Mouse (Mus musculus): ENCODE results near the gene Pex14. TPM values are rescaled to one million over a fixed set of nuclear protein-coding genes. Genes with fewer than 3 reads are reported as not detected.
"Not testable (repeated sequence)": the region's sequence is repeated elsewhere in the genome, so short reads cannot be mapped to it uniquely, and the experiment has no call there.

The Pex14 gene
- polyA plus RNA-seq, 1 experiment from 2014 or later, result 49.2 TPM

GRCm38 (mm10) chr4:149131789-149132565 is 32.3 kb upstream of the Pex14 start:
- Histone ChIP-seq H3K9me3 (no peaks in the 10 kb centered on the region), H3K27ac (no peak overlapping the region), H3K4me1 (peaks cover 8% of the 10 kb centered on the region), H3K36me3 (replicated peaks) (peaks cover 44% of the 10 kb centered on the region), H3K4me2 (no peak overlapping the region), H3K27me3 (no peaks in the 10 kb centered on the region), H3K9ac (no peak overlapping the region), H3K4me3 (replicated peaks) (no peak overlapping the region)
- 91% methylated on average over 21 of the region's 21 CpGs for WGBS
- ATAC-seq (ENCODE audit: low FRiP score), result no peak

GRCm38 (mm10) chr4:149131021-149131752 is 31.5 kb upstream of the Pex14 start:
- ATAC-seq (ENCODE audit: low FRiP score), result no peak
- no peak overlapping the region for H3K27ac ChIP-seq
- no peaks in the 10 kb centered on the region for H3K9me3 ChIP-seq
- H3K4me3 ChIP-seq (replicated peaks), result no peak overlapping the region
- H3K9ac ChIP-seq, result no peak overlapping the region
- peaks cover 44% of the 10 kb centered on the region for H3K36me3 ChIP-seq (replicated peaks)
- WGBS, result 90% methylated on average over 23 of the region's 23 CpGs
- peaks cover under 1% of the 10 kb centered on the region; the same call in 1 of the 2 replicates for H3K4me1 ChIP-seq
- no peak overlapping the region for H3K4me2 ChIP-seq
- H3K27me3 ChIP-seq, result no peaks in the 10 kb centered on the region

- Histone ChIP-seq H3K27ac (no peak overlapping the region), H3K27me3 (no peaks in the 10 kb centered on the region)
- no peak for ATAC-seq (ENCODE audit: low FRiP score)
Measured at GRCm38 (mm10) chr4:149128467-149128866, 28.8 kb upstream of the Pex14 start.

GRCm38 (mm10) chr4:149126663-149127062 is 27.0 kb upstream of the Pex14 start, which contains the start of gene Cort:
Cort (minus strand) TSS chr4:149126763.
- Histone ChIP-seq H3K27me3 (no peaks in the 10 kb centered on the region), H3K4me3 (replicated peaks) (no peak within 1 kb of the TSS), H3K4me2 (no peak within 1 kb of the TSS), H3K27ac (no peak within 1 kb of the TSS), H3K4me1 (0 out of 2 replicates have a peak, but pooled peaks cover 7% of the 10 kb centered on the region), H3K36me3 (replicated peaks) (peaks cover 40% of the 10 kb centered on the region), H3K9ac (no peak within 1 kb of the TSS), H3K9me3 (no peaks in the 10 kb centered on the region)
- WGBS, result 86% methylated on average over 11 of the region's 11 CpGs
- ATAC-seq (ENCODE audit: low FRiP score), result no peak

More at GRCm38 (mm10) chr4:149128467-149128866, 28.8 kb upstream of the Pex14 start:
- peaks cover 44% of the 10 kb centered on the region for H3K36me3 ChIP-seq (replicated peaks)
- H3K4me1 ChIP-seq, result 0 out of 2 replicates have a peak, but pooled peaks cover 7% of the 10 kb centered on the region
- WGBS, result 90% methylated on average over 18 of the region's 18 CpGs
- H3K4me2 ChIP-seq, result no peak overlapping the region
- H3K9me3 ChIP-seq, result no peaks in the 10 kb centered on the region
- H3K4me3 ChIP-seq (replicated peaks), result no peak overlapping the region
- no peak overlapping the region for H3K9ac ChIP-seq

GRCm38 (mm10) chr4:149126115-149126509 is 26.4 kb upstream of the Pex14 start:
- Histone ChIP-seq H3K9me3 (no peaks in the 10 kb centered on the region), H3K4me3 (replicated peaks) (no peak overlapping the region)

GRCm38 (mm10) chr4:149125341-149126114 is 25.9 kb upstream of the Pex14 start:
- 42% methylated on average over 11 of the region's 11 CpGs for WGBS
- Histone ChIP-seq H3K4me2 (no peak overlapping the region), H3K27ac (no peak overlapping the region), H3K27me3 (no peaks in the 10 kb centered on the region), H3K36me3 (replicated peaks) (peaks cover 29% of the 10 kb centered on the region), H3K9ac (no peak overlapping the region), H3K4me3 (replicated peaks) (no peak overlapping the region), H3K4me1 (0 out of 2 replicates have a peak, but pooled peaks cover 7% of the 10 kb centered on the region), H3K9me3 (no peaks in the 10 kb centered on the region)
- ATAC-seq (ENCODE audit: low FRiP score), result no peak

More at GRCm38 (mm10) chr4:149126115-149126509, 26.4 kb upstream of the Pex14 start:
- Histone ChIP-seq H3K4me2 (no peak overlapping the region), H3K4me1 (0 out of 2 replicates have a peak, but pooled peaks cover 7% of the 10 kb centered on the region), H3K36me3 (replicated peaks) (peaks cover 35% of the 10 kb centered on the region), H3K27me3 (no peaks in the 10 kb centered on the region), H3K9ac (no peak overlapping the region), H3K27ac (no peak overlapping the region)
- 87% methylated on average over 6 of the region's 6 CpGs for WGBS
- ATAC-seq (ENCODE audit: low FRiP score), result no peak

GRCm38 (mm10) chr4:149123432-149123831 is 23.8 kb upstream of the Pex14 start:
- WGBS, result 61% methylated on average over 5 of the region's 5 CpGs
- no peak overlapping the region for H3K4me3 ChIP-seq (replicated peaks)
- H3K4me1 ChIP-seq, result 0 out of 2 replicates have a peak, but pooled peaks cover 7% of the 10 kb centered on the region
- peaks cover 19% of the 10 kb centered on the region for H3K36me3 ChIP-seq (replicated peaks)
- H3K9me3 ChIP-seq, result no peaks in the 10 kb centered on the region
- H3K27ac ChIP-seq, result no peak overlapping the region
- no peak overlapping the region for H3K9ac ChIP-seq
- ATAC-seq (ENCODE audit: low FRiP score), result no peak
- no peaks in the 10 kb centered on the region for H3K27me3 ChIP-seq
- H3K4me2 ChIP-seq, result no peak overlapping the region

- 84% methylated on average over 12 of the region's 12 CpGs for WGBS
- not testable (repeated sequence) for ATAC-seq (ENCODE audit: low FRiP score)
Measured at GRCm38 (mm10) chr4:149119978-149120562, 20.4 kb upstream of the Pex14 start.

GRCm38 (mm10) chr4:149103875-149104561 is 4.3 kb upstream of the Pex14 start, which contains the start of gene Dffa:
Dffa (plus strand) TSS chr4:149104146.
- H3K27ac ChIP-seq, result 0 out of 2 replicates have a peak within 1 kb of the TSS, but pooled peaks have one; percentile 25
- H3K4me3 ChIP-seq (replicated peaks), result peak within 1 kb of the TSS; percentile 82
- peak within 1 kb of the TSS; percentile 94 for H3K4me2 ChIP-seq
- H3K9ac ChIP-seq, result peak within 1 kb of the TSS; percentile 88
- peak; percentile 83 for ATAC-seq (ENCODE audit: low FRiP score)
- peaks cover 16% of the 10 kb centered on the region for H3K36me3 ChIP-seq (replicated peaks)
- peaks cover 11% of the 10 kb centered on the region for H3K4me1 ChIP-seq
- no peaks in the 10 kb centered on the region for H3K9me3 ChIP-seq
- H3K27me3 ChIP-seq, result no peaks in the 10 kb centered on the region
- under 1% methylated on average over 35 of the region's 35 CpGs for WGBS

More at GRCm38 (mm10) chr4:149119978-149120562, 20.4 kb upstream of the Pex14 start:
- H3K27me3 ChIP-seq; H3K9me3 ChIP-seq; H3K4me3 ChIP-seq (replicated peaks); H3K4me2 ChIP-seq; H3K9ac ChIP-seq; H3K27ac ChIP-seq; H3K4me1 ChIP-seq: not testable (repeated sequence)
- peaks cover 15% of the 10 kb centered on the region; the same call in 1 of the 2 replicates for H3K36me3 ChIP-seq (replicated peaks)

- WGBS, result 89% methylated on average over 3 of the region's 3 CpGs
- ATAC-seq (ENCODE audit: low FRiP score), result no peak
- Histone ChIP-seq H3K4me1 (peaks cover 26% of the 10 kb centered on the region), H3K27ac (no peak overlapping the region), H3K27me3 (no peaks in the 10 kb centered on the region), H3K4me2 (no peak overlapping the region), H3K36me3 (replicated peaks) (peaks cover 4% of the 10 kb centered on the region; the same call in 1 of the 2 replicates), H3K9ac (no peak overlapping the region), H3K9me3 (no peaks in the 10 kb centered on the region), H3K4me3 (replicated peaks) (no peak overlapping the region)
Measured at GRCm38 (mm10) chr4:149101456-149101855, 1.8 kb upstream of the Pex14 start.

- H3K4me2 ChIP-seq; H3K27me3 ChIP-seq; H3K9ac ChIP-seq; H3K36me3 ChIP-seq (replicated peaks); H3K9me3 ChIP-seq; H3K4me3 ChIP-seq (replicated peaks); ATAC-seq (ENCODE audit: low FRiP score); H3K27ac ChIP-seq: not testable (repeated sequence)
- H3K4me1 ChIP-seq, result peaks cover 26% of the 10 kb centered on the region
- WGBS, result 89% methylated on average over 12 of the region's 12 CpGs
Measured at GRCm38 (mm10) chr4:149100449-149100848, 773 bp upstream of the Pex14 start.

All from forebrain, embryonic 12.5 days (tissue).